Mouse (Mus musculus): ENCODE measurements around the gene Trim66. TPM values are rescaled to one million over a fixed set of nuclear protein-coding genes. Genes with fewer than 3 reads are reported as not detected.

Gene Trim66
- polyA plus RNA-seq (2015; fragmentation: Nextera tagmentation; extraction: Ambion mirVana) = 0.03 and 0.07 TPM in 2 replicates

- DNase-seq (ENCODE audit: low spot score) = no peak
Measured at GRCm38 (mm10) chr7:109508034-109508433, at the start of gene Trim66. Gene Trim66, minus strand, starts transcription at chr7:109508134.

- no peak for DNase-seq (ENCODE audit: low spot score)
Measured at GRCm38 (mm10) chr7:109546726-109547125, 38.8 kb upstream of the Trim66 start.

- no peak for DNase-seq (ENCODE audit: low spot score)
Measured at GRCm38 (mm10) chr7:109546186-109546585, 38.3 kb upstream of the Trim66 start.

- no peak for DNase-seq (ENCODE audit: low spot score)
Measured at GRCm38 (mm10) chr7:109545255-109545993, 37.5 kb upstream of the Trim66 start.

GRCm38 (mm10) chr7:109544792-109545191, 36.9 kb upstream of the Trim66 start:
- no peak for DNase-seq (ENCODE audit: low spot score)

GRCm38 (mm10) chr7:109542364-109542628, 34.4 kb upstream of the Trim66 start:
- no peak for DNase-seq (ENCODE audit: low spot score)

- DNase-seq (ENCODE audit: low spot score) = no peak
Measured at GRCm38 (mm10) chr7:109541609-109542363, 33.9 kb upstream of the Trim66 start.

GRCm38 (mm10) chr7:109540902-109541301, 33.0 kb upstream of the Trim66 start:
- DNase-seq (ENCODE audit: low spot score) = no peak

- DNase-seq (ENCODE audit: low spot score) = no peak
Measured at GRCm38 (mm10) chr7:109536451-109536946, 28.6 kb upstream of the Trim66 start.

GRCm38 (mm10) chr7:109534921-109535320, 27.0 kb upstream of the Trim66 start:
- DNase-seq (ENCODE audit: low spot score) = no peak

GRCm38 (mm10) chr7:109533888-109534287, 26.0 kb upstream of the Trim66 start:
- DNase-seq (ENCODE audit: low spot score) = no peak

GRCm38 (mm10) chr7:109533129-109533528, 25.2 kb upstream of the Trim66 start:
- DNase-seq (ENCODE audit: low spot score) = no peak

- DNase-seq (ENCODE audit: low spot score) = no peak
Measured at GRCm38 (mm10) chr7:109532691-109533090, 24.8 kb upstream of the Trim66 start.

GRCm38 (mm10) chr7:109531501-109531900, 23.6 kb upstream of the Trim66 start:
- no peak for DNase-seq (ENCODE audit: low spot score)

GRCm38 (mm10) chr7:109529741-109530140, 21.8 kb upstream of the Trim66 start:
- no peak for DNase-seq (ENCODE audit: low spot score)

- DNase-seq (ENCODE audit: low spot score) = no peak
Measured at GRCm38 (mm10) chr7:109528356-109528755, 20.4 kb upstream of the Trim66 start.

GRCm38 (mm10) chr7:109527536-109527935, 19.6 kb upstream of the Trim66 start:
- DNase-seq (ENCODE audit: low spot score) = no peak

GRCm38 (mm10) chr7:109525740-109526663, 18.1 kb upstream of the Trim66 start:
- no peak for DNase-seq (ENCODE audit: low spot score)

GRCm38 (mm10) chr7:109524763-109525162, 16.8 kb upstream of the Trim66 start:
- DNase-seq (ENCODE audit: low spot score) = no peak

GRCm38 (mm10) chr7:109524442-109524744, 16.5 kb upstream of the Trim66 start:
- DNase-seq (ENCODE audit: low spot score) = no peak

GRCm38 (mm10) chr7:109523741-109524441, 16.0 kb upstream of the Trim66 start:
- no peak for DNase-seq (ENCODE audit: low spot score)
